Mouse (Mus musculus): ENCODE measurements at regions not wholly inside any gene's neighbourhood (a gene's known extent, or its start where the extent isn't known, plus 50 kb on each side); places are given as distances from the start of the nearest gene placed in this dataset.

DNA sequence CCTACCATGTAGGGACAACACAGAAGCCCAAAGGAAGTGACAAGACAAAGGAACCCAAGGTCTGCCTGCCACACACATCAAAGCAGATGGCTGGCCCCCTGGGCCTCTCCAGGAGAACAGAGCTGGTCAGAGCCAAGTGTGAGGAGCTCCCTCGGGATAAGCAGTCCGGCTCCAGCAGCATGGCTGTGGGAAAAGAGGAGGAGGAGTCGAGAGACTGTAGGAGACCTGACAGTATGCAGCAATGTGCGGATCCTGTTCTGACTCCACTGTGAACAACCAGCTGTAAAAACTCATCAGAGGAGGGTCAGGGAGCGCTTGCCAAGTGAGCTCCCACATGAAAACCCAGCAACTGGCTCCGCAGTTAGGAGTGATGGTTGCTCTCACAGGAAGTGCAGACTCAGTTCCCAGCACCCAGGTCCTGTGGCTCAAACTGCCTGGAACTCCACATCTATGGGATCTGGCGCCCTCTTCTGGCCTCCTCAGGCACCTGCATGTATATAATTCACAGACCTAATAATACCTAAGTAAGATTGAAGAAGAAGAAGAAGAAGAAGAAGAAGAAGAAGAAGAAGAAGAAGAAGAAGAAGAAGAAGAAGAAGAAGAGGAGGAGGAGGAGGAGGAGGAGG lies 79.3 kb upstream of the Errfi1 start:
- TF ChIP-seq NANOG (IDR thresholded peaks at IDR 0.05; ENCODE audit: borderline replicate concordance, low read length) (no peak), CTCF (conservative IDR thresholded peaks at IDR 0.05; ENCODE audit: low read length) (peak; percentile 27; the same call in 1 of the 2 replicates)

Data from E14TG2a.4 (cell line).